Mouse (Mus musculus) myocyte (in vitro differentiated cells): ENCODE results near the gene Hnrnpk.
"Not testable (repeated sequence)": the region's sequence is repeated elsewhere in the genome, so short reads cannot be mapped to it uniquely, and the experiment has no call there.

Experiments
- CEBPB ChIP-seq: IDR thresholded peaks from 2 replicates; pipeline ENCODE4 v1.6.1; 2011; ENCODE audit warnings: mild to moderate bottlenecking, moderate library complexity; ENCODE audit not compliant: poor library complexity, insufficient read depth, severe bottlenecking
- MYOD1 ChIP-seq, 3 experiments: IDR thresholded peaks; one replicate each; pipeline ENCODE4 v1.6.1; 2011; ENCODE audit warnings: control low read depth in 2 of 3, low read depth in 2 of 3, mild to moderate bottlenecking in 2 of 3, moderate library complexity in 1 of 3; ENCODE audit not compliant: insufficient read length in 2 of 3, control insufficient read depth in 1 of 3
- POLR2A ChIP-seq: IDR thresholded peaks from one replicate; pipeline ENCODE4 v1.6.1; 2011; ENCODE audit warnings: low read depth, mild to moderate bottlenecking, control low read depth, moderate library complexity; ENCODE audit not compliant: insufficient read length
- POLR2AphosphoS2 ChIP-seq: IDR thresholded peaks from one replicate; pipeline ENCODE4 v1.6.1; 2011; ENCODE audit warnings: low read depth, control low read depth; ENCODE audit not compliant: insufficient read length
- REST ChIP-seq: IDR thresholded peaks from one replicate; pipeline ENCODE4 v1.6.1; 2011; ENCODE audit warnings: mild to moderate bottlenecking, control low read depth, moderate library complexity; ENCODE audit not compliant: insufficient read depth, insufficient read length
- TCF12 ChIP-seq: IDR thresholded peaks from one replicate; pipeline ENCODE4 v1.6.1; 2011; ENCODE audit warnings: mild to moderate bottlenecking, control low read depth; ENCODE audit not compliant: poor library complexity, insufficient read depth, severe bottlenecking

DNA sequence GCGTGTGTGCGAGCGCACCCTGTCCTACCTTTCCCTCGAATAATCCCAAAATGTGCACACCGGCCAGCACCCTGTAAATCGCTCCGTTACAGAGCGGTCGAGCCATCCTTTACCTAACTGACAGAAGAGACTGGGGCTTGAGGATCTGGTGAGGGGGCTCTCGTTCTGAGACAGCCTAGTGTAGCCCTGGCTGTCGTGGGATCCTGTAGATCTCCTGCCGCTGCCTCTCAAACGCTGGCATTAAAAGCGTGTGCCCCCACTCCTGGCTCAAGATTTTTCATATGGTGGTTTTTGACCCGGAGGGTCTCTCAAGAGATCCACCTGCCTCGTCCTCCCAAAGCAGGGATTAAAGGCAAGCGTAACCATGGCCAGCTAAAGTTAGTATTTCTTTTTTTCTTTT lies at the start of gene Hnrnpk:
- TF ChIP-seq REST; TCF12; POLR2AphosphoS2; POLR2A; MYOD1 (IDR thresholded peaks at IDR 0.05; ENCODE audit: control insufficient read depth in 1 of 3, insufficient read length in 2 of 3, low read depth in 2 of 3); CEBPB: not testable (repeated sequence)
